ENCODE assay signal across 1 mouse cellular context in genomic region chr12:118649323-118649973, GRCm38 (mm10).
TF ChIP-seq lines count a peak whose summit lies in the region.

No protein-coding gene starts in this region.

TF ChIP-seq in CH12.LX, 34 proteins besides CTCF, POLR2A, EP300 and RAD21 (continued from another document):
- TF ChIP-seq USF1 (IDR thresholded peaks at IDR 0.05; ENCODE audit: low read depth, low read length) (no peak), JUN (IDR thresholded peaks at IDR 0.05; ENCODE audit: insufficient read depth, low read depth, low read length) (no peak), UBTF (IDR thresholded peaks at IDR 0.05; ENCODE audit: low read depth, low read length) (no peak), ZMIZ1 (IDR thresholded peaks at IDR 0.05; ENCODE audit: low read depth, low read length) (no peak), CHD1 (IDR thresholded peaks at IDR 0.05; ENCODE audit: low read depth, low read length) (no peak)
